Mouse (Mus musculus) cerebellum, adult 2 months (tissue): ENCODE results near the gene Rtraf. TPM values are rescaled to one million over a fixed set of nuclear protein-coding genes. Genes with fewer than 3 reads are reported as not detected.

Experiments
- DNase-seq, 2 experiments: peaks; one replicate each; pipeline ENCODE4 v3.0.0; 2021
- H3K27ac ChIP-seq: fragments of 200-500 bp; 2 replicates; pipeline ENCODE4 v1.5.1; 2012; ENCODE audit warnings: low read length, control low read depth, inconsistent platforms; ENCODE audit not compliant: insufficient read depth
- H3K27me3 ChIP-seq: fragments of 200-500 bp; 2 replicates; pipeline ENCODE4 v1.6.1; 2012; ENCODE audit warnings: inconsistent platforms, mild to moderate bottlenecking, low read length, moderate library complexity; ENCODE audit not compliant: control insufficient read depth, insufficient read depth
- H3K4me1 ChIP-seq: fragments of 200-500 bp; 2 replicates; pipeline ENCODE4 v1.6.1; 2011; ENCODE audit warnings: low read length; ENCODE audit not compliant: control insufficient read depth, insufficient read depth
- H3K4me3 ChIP-seq: fragments of 200-500 bp; replicated peaks from 2 replicates; pipeline ENCODE3; 2011; ENCODE audit warnings: mild to moderate bottlenecking, low read depth, low read length, control low read depth; ENCODE audit not compliant: insufficient read depth
- CTCF ChIP-seq: fragments of 200-500 bp; IDR thresholded peaks from 2 replicates; pipeline ENCODE4 v1.5.1; 2011; ENCODE audit warnings: low read depth, mild to moderate bottlenecking, control low read depth, low read length, moderate library complexity, borderline replicate concordance; ENCODE audit not compliant: insufficient read depth
- POLR2A ChIP-seq: fragments of 200-500 bp; IDR thresholded peaks from 2 replicates; pipeline ENCODE4 v1.6.1; 2011; ENCODE audit warnings: low read length, control low read depth, borderline replicate concordance; ENCODE audit not compliant: insufficient read depth
- WGBS: fragments of 180-500 bp; shearing (Covaris S2); methylation state at CpG from one replicate; pipeline ENCODE4 v1.1.7; 2018; 5-methylcytosine and 5-hydroxymethylcytosine counted together
- polyA plus RNA-seq: library from polyadenylated mRNA; depleted of rRNA; stranded (reverse); fragments of >200 nt; gene quantifications from 2 replicates; pipeline ENCODE4 v1.2.3, GENCODE M21; 2012; rRNA removed

Gene Rtraf
- polyA plus RNA-seq, 1 experiment: 80.7 TPM

DNA sequence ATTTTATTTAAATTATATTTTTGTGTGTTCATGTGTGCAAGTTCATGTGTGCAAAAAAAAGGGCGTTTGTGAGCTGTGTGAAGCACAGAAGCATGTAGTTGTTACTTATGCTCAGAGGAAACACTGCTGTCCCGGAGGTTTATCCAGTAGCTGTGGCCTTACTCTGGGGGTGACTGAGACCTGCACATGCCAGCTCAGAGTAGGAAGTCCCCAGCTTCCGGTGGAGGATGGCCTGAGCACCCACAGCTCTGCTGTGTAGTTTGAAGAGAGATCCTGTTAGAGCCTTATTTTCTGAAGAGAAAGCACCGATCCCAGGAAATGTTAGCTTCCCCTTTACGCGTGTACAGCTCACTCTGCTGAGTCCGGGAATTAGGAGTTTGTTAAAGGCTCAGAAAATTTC, 52.5 kb downstream of the Rtraf start:
- Histone ChIP-seq H3K27ac (no peak overlapping the region), H3K4me1 (no peaks in the 10 kb centered on the region), H3K4me3 (no peak overlapping the region), H3K27me3 (no peaks in the 10 kb centered on the region)
- TF ChIP-seq POLR2A: no peak
- TF ChIP-seq CTCF: no peak
- WGBS: 73% methylated on average over 7 of the region's 7 CpGs
- DNase-seq: no peak

DNA sequence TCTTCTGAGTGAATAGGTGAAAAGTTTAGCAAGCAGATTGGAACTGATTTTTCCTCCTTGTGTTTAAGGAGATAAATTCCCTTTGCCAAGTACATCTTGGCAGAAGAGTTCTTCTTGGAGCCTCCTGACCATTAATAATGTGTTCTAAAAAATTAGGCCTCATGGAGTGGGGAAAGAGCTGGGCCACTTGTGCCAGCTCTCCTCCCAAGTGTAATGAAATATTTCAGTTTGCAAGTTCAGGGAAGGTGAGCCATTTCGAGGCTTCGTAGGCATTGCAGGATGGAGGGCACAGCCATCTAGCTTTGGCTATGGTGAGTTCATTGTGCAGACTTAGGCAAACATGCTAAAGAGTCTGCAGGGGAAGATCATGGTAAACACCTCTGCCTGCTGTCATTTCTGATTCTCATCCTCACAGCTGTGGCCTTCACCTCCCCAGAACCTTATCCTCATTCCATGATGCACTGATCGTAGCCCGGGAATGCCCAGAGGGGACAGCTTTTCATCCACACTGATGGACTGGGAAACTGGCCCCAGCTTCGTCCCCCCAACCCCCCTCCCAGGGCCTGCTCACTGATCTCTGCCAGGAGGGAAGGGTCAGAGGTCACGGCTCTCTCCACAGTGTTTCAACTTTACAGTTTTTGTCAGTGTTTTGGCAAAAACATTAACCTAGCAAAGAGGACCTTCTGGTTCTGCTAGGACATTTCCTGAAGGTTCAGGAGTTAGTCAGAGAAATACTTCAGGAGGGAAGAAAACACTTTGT, 54.0 kb downstream of the Rtraf start:
- TF ChIP-seq CTCF: no peak
- no peak for TF ChIP-seq POLR2A
- WGBS: 26% methylated on average over 6 of the region's 6 CpGs
- H3K4me3 ChIP-seq: no peak overlapping the region
- no peaks in the 10 kb centered on the region for H3K4me1 ChIP-seq
- no peak for DNase-seq
- H3K27me3 ChIP-seq: no peaks in the 10 kb centered on the region
- no peak overlapping the region for H3K27ac ChIP-seq

DNA sequence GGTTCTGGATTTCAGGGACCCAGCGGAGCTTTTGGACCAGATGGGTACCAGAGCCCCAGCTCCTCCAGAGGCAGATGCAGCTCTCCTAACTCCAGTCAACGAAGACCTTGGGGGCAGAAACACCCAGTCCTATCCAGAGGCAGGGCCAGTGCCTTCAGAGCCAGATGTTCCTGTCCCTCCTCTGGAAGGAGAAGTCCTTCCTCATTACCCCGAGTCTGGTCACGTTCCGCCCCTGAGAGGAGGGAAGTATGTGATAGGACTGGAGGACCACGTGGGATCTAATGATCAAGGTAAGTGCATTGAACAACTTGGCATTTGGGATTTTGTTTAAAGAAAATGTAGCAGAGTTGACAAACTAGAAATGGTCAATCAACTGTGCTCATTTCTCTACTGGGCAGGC, 55.0 kb downstream of the Rtraf start:
- H3K27me3 ChIP-seq: no peaks in the 10 kb centered on the region
- no peak for DNase-seq
- 93% methylated on average over 6 of the region's 6 CpGs for WGBS
- H3K4me3 ChIP-seq: no peak overlapping the region
- no peak overlapping the region for H3K27ac ChIP-seq
- no peak for TF ChIP-seq POLR2A
- TF ChIP-seq CTCF: no peak
- no peaks in the 10 kb centered on the region for H3K4me1 ChIP-seq

DNA sequence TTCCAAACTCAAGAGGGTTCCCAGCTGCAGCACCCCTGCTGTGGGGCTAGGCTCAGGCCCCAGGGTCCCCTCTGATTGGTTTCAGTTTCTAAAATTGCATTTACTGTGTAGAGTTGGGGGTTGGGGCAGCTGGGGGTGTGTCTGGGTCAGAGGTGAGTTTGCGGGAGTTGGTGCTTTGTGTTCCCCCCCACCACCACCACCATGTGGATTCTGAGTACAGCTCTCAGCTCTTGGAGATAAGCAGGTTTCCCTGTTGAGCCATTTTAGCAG, 57.3 kb downstream of the Rtraf start:
- Histone ChIP-seq H3K4me3 (no peak overlapping the region), H3K27me3 (no peaks in the 10 kb centered on the region), H3K27ac (no peak overlapping the region), H3K4me1 (no peaks in the 10 kb centered on the region)
- WGBS: 76% methylated on average over 1 of the region's 1 CpGs
- DNase-seq: no peak
- TF ChIP-seq CTCF (no peak), POLR2A (no peak)

DNA sequence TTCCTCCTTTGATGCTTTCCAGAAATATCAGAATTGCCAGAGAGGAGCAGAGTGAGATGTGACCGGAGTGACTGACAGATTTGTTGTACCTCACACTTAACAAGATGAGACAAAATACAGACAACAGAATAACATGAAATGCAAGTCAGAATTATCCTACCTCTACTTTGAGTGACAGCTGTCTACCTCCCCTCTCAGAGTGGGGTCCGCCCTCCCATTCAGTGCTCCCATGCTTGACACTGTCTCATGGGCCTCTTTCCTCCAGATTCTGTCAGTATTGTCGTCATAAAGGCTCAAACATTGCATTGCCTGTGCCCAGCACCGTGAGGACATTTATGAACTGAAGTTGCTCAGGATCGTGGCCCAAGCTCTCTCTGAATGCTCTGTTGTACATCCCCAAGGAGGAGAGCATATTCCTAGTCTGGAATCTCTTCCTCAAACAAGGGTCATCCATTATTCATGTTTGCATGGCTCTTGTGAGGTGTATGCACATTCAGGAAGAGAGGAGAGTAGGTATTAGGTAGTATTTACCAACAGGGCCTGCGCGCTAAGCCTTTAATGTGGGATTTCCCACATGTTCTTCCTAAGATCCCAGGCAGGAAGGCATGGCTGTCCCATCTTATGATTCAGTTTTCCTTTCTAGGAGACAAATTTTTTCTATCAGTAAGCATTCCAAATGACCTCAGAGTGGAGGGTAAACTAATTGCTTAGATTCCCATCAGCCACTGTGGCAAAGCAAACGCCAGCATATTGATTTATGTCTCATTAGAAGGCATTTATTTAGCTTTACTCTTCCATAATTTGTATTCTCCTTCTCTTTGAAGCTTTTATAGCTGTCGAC, 57.9 kb downstream of the Rtraf start:
- no peak for TF ChIP-seq CTCF
- TF ChIP-seq POLR2A: no peak
- 73% methylated on average over 9 of the region's 9 CpGs for WGBS
- Histone ChIP-seq H3K27me3 (no peaks in the 10 kb centered on the region), H3K4me3 (no peak overlapping the region), H3K27ac (no peak overlapping the region), H3K4me1 (no peaks in the 10 kb centered on the region)
- no peak for DNase-seq

- WGBS: 84% methylated on average over 8 of the region's 8 CpGs
- no peaks in the 10 kb centered on the region for H3K4me1 ChIP-seq
- TF ChIP-seq CTCF: no peak
- TF ChIP-seq POLR2A: no peak
- no peaks in the 10 kb centered on the region for H3K27me3 ChIP-seq
- no peak overlapping the region for H3K4me3 ChIP-seq
- no peak for DNase-seq
- no peak overlapping the region for H3K27ac ChIP-seq
Observed at GRCm38 (mm10) chr14:19764331-19764730, 59.3 kb downstream of the Rtraf start.

GRCm38 (mm10) chr14:19763527-19763926, 60.1 kb downstream of the Rtraf start:
- no peaks in the 10 kb centered on the region for H3K4me1 ChIP-seq
- no peak overlapping the region for H3K27ac ChIP-seq
- DNase-seq: no peak
- no peak overlapping the region for H3K4me3 ChIP-seq
- TF ChIP-seq CTCF (no peak), POLR2A (no peak)
- no peaks in the 10 kb centered on the region for H3K27me3 ChIP-seq
- WGBS: 16% methylated on average over 8 of the region's 8 CpGs

GRCm38 (mm10) chr14:19762014-19762413, 61.6 kb downstream of the Rtraf start:
- TF ChIP-seq POLR2A: no peak
- TF ChIP-seq CTCF: no peak
- H3K4me3 ChIP-seq: no peak overlapping the region
- WGBS: 78% methylated on average over 4 of the region's 4 CpGs
- no peak for DNase-seq
- no peaks in the 10 kb centered on the region for H3K27me3 ChIP-seq
- H3K4me1 ChIP-seq: no peaks in the 10 kb centered on the region
- no peak overlapping the region for H3K27ac ChIP-seq

Other genes starting within 250 kb of the Rtraf start
- 3.7 and 4.4 TPM in 2 replicates for gene Gm2237, start 238.7 kb downstream of the Rtraf start, polyA plus RNA-seq
- not detected in 2 replicates for gene Gm5458, start 221.2 kb downstream of the Rtraf start, polyA plus RNA-seq
- gene Nid2, start 72.6 kb downstream of the Rtraf start, polyA plus RNA-seq: 1.5 and 2.2 TPM in 2 replicates
- gene Gng2, start 153.8 kb upstream of the Rtraf start, polyA plus RNA-seq: 62.7 and 64.5 TPM in 2 replicates